Mouse (Mus musculus): ENCODE data around the gene Togaram1. TPM values are rescaled to one million over a fixed set of nuclear protein-coding genes. Genes with fewer than 3 reads are reported as not detected.

Gene Togaram1
- total and polyA plus RNA-seq, 3 experiments, result 14.8 to 22.7 (median 15.9) TPM

GRCm38 (mm10) chr12:65007725-65008124 lies 42.1 kb downstream of the Togaram1 start:
- H3K36me3 ChIP-seq (ENCODE audit: control insufficient read depth in 1 of 2, insufficient read depth in 2 of 2, low read length in 2 of 2), result peaks cover 13 to 49% of the 10 kb centered on the region in 2 experiments

DNA sequence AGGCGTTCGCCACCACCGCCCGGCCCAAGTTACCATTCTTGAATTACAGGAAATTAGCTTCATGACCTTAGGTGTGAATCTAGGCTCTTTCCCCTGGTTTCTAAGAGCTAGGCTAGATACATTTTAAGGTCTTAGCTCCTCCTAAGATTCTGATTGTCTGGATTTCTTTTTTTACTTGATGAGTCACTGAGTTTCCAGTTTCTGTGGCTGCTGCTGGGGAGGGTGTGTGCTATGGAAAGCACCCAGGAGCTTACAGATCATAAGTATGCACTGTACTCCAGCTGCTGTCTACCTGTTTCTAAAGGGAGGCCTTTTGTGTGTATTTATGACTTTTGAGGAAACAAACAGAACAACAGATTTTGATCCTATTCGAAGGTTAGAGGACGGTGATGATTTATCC lies 57.2 kb downstream of the Togaram1 start:
- H3K9me3 ChIP-seq (replicated peaks; ENCODE audit: insufficient read depth, low read length), result no peaks in the 10 kb centered on the region
- no peaks in the 10 kb centered on the region for H3K27me3 ChIP-seq (ENCODE audit: control insufficient read depth in 1 of 2, insufficient read depth in 2 of 2, low read length in 2 of 2)
- H3K36me3 ChIP-seq (ENCODE audit: control insufficient read depth in 1 of 2, insufficient read depth in 2 of 2, low read length in 2 of 2), result peaks cover 0 to 27% of the 10 kb centered on the region in 2 experiments; a peak in 2 of 4 replicates
- no peaks in the 10 kb centered on the region for H3K79me2 ChIP-seq (ENCODE audit: control insufficient read depth, insufficient read depth, low read length, poor library complexity)
- no peak overlapping the region for H3K9ac ChIP-seq (ENCODE audit: control insufficient read depth, low read depth, low read length, poor library complexity, severe bottlenecking)
- H3K27ac ChIP-seq (ENCODE audit: control insufficient read depth, low read depth, low read length), result no peak overlapping the region
- no peak for TF ChIP-seq CTCF (IDR thresholded peaks at IDR 0.05 in 2 of 3, conservative IDR thresholded peaks at IDR 0.05 in 1 of 3; ENCODE audit: control insufficient read depth in 1 of 3, insufficient read depth in 1 of 3, low read depth in 2 of 3, low read length in 3 of 3, poor library complexity in 1 of 3, severe bottlenecking in 1 of 3)
- no peak for TF ChIP-seq JUND (IDR thresholded peaks at IDR 0.05; ENCODE audit: low read depth, low read length)
- no peak for TF ChIP-seq CHD2 (IDR thresholded peaks at IDR 0.05; ENCODE audit: low read length)
- no peak for TF ChIP-seq SIN3A (IDR thresholded peaks at IDR 0.05; ENCODE audit: low read length)
- H3K4me3 ChIP-seq (ENCODE audit: control insufficient read depth in 1 of 2, insufficient read depth in 1 of 2, low read depth in 2 of 2, low read length in 2 of 2), result no peak overlapping the region
- no peak for DNase-seq (ENCODE audit: low read depth, low spot score)
- H3K4me1 ChIP-seq (ENCODE audit: control insufficient read depth in 1 of 2, insufficient read depth in 2 of 2, low read length in 2 of 2), result no peaks in the 10 kb centered on the region; a peak in 1 of 4 replicates

More at GRCm38 (mm10) chr12:65007725-65008124, 42.1 kb downstream of the Togaram1 start:
- no peaks in the 10 kb centered on the region for H3K27me3 ChIP-seq (ENCODE audit: control insufficient read depth in 1 of 2, insufficient read depth in 2 of 2, low read length in 2 of 2)
- TF ChIP-seq ELF1 (IDR thresholded peaks at IDR 0.05; ENCODE audit: low read depth, low read length) (no peak), EP300 (IDR thresholded peaks at IDR 0.05; ENCODE audit: low read depth in 1 of 2, low read length in 2 of 2) (peak; percentile 25 to 55; a peak in 2 of 4 replicates), ZNF384 (IDR thresholded peaks at IDR 0.05; ENCODE audit: low read depth, low read length) (no peak), CHD1 (IDR thresholded peaks at IDR 0.05; ENCODE audit: low read depth, low read length) (no peak), TAL1 (IDR thresholded peaks at IDR 0.05; ENCODE audit: low read length) (no peak), TBP (IDR thresholded peaks at IDR 0.05; ENCODE audit: low read depth, low read length) (no peak), MAZ (IDR thresholded peaks at IDR 0.05; ENCODE audit: low read depth, low read length) (no peak), KAT2A (conservative IDR thresholded peaks at IDR 0.05; ENCODE audit: low read depth, low read length) (no peak), CTCF (IDR thresholded peaks at IDR 0.05 in 2 of 3, conservative IDR thresholded peaks at IDR 0.05 in 1 of 3; ENCODE audit: control insufficient read depth in 1 of 3, insufficient read depth in 1 of 3, low read depth in 2 of 3, low read length in 3 of 3, poor library complexity in 1 of 3, severe bottlenecking in 1 of 3) (no peak), GATA1 (IDR thresholded peaks at IDR 0.05; ENCODE audit: low read depth, low read length) (peak; percentile 52), POLR2AphosphoS2 (IDR thresholded peaks at IDR 0.05; ENCODE audit: low read length) (no peak), POLR2A (IDR thresholded peaks at IDR 0.05; ENCODE audit: control insufficient read depth in 1 of 2, insufficient read depth in 1 of 2, low read depth in 1 of 2, low read length in 2 of 2, poor library complexity in 1 of 2) (no peak), MYC (IDR thresholded peaks at IDR 0.05; ENCODE audit: low read depth, low read length) (no peak), JUND (IDR thresholded peaks at IDR 0.05; ENCODE audit: low read depth, low read length) (no peak), HCFC1 (IDR thresholded peaks at IDR 0.05; ENCODE audit: low read depth, low read length) (no peak), UBTF (IDR thresholded peaks at IDR 0.05; ENCODE audit: borderline replicate concordance, insufficient read depth, low read depth, low read length) (no peak)
- DNase-seq (ENCODE audit: low read depth, low spot score), result no peak
- H3K9me3 ChIP-seq (replicated peaks; ENCODE audit: insufficient read depth, low read length), result no peaks in the 10 kb centered on the region
- no peaks in the 10 kb centered on the region for H3K79me2 ChIP-seq (ENCODE audit: control insufficient read depth, insufficient read depth, low read length, poor library complexity)
- H3K4me1 ChIP-seq (ENCODE audit: control insufficient read depth in 1 of 2, insufficient read depth in 2 of 2, low read length in 2 of 2), result peaks cover 2 to 8% of the 10 kb centered on the region in 2 experiments; a peak in 3 of 4 replicates
- no peak overlapping the region for H3K4me3 ChIP-seq (ENCODE audit: control insufficient read depth in 1 of 2, insufficient read depth in 1 of 2, low read depth in 2 of 2, low read length in 2 of 2)
- H3K9ac ChIP-seq (ENCODE audit: control insufficient read depth, low read depth, low read length, poor library complexity, severe bottlenecking), result no peak overlapping the region
- H3K27ac ChIP-seq (ENCODE audit: control insufficient read depth, low read depth, low read length), result no peak overlapping the region

Measured in MEL (cell line).